ENCODE assay signal across 10 mouse cellular contexts in the genomic region with DNA sequence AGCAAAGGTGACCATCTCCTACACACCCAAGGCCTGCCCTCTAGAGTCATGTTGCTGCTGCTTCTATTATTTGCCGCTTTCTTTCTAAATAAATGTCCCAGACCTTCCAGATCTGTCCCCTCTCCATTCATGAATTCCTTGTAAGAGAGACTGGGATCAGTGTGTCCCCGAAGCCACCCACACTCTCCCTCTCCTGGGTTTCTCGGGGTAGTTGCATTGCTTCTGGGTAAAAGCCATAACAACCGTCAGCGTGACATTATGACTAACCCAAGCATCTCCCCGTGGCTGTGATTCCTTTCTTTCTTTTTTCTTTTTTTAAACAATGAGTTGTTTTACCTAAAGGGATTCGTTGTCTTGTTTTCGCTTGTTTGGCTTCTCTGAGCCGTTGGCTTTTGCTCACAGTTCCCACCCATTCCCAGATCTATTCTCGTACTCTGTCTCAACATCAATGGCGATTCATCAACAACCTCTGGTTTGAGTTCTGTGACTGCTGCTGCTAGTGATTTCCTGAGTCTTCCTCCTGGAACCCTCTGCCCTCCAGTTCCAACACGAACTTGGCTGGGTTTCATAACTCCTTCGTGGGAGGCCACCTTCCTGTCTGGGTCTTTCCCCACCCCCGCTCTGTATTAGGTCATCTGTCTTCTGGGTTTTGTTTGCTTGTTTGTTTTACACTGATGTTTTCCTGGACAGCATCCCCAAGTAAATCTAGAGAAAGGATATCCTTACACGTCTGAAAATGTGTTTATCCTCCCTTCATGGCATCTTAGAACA.
DNase-seq lines count a peak whose midpoint lies in the region; ATAC-seq and TF ChIP-seq lines count a peak whose summit lies in the region.
"Had no signal": no experiment of that assay in that cellular context is flagged by ENCODE, and none has a peak within 500 bp of the region (broad histone marks: within the 10 kb centered on the region; RNA-seq: fewer than 3 reads in every experiment).

No protein-coding gene starts in this region.

- H3K4me2 ChIP-seq in embryonic facial prominence, embryonic 15.5 days (replicated peaks) = no peak overlapping the region
- no peak overlapping the region for H3K4me2 ChIP-seq in intestine, embryonic 15.5 days (replicated peaks)
- no peak overlapping the region for H3K4me2 ChIP-seq in hindbrain, postnatal 0 days (ENCODE audit: low read depth, low read length)
- H3K4me2 ChIP-seq: neural tube, embryonic 13.5 days had no signal

- no peaks in the 10 kb centered on the region for H3K9me3 ChIP-seq in embryonic facial prominence, embryonic 15.5 days (replicated peaks)
- H3K9me3 ChIP-seq in intestine, embryonic 15.5 days = no peaks in the 10 kb centered on the region
- H3K9me3 ChIP-seq in hindbrain, postnatal 0 days (ENCODE audit: low read length) = no peaks in the 10 kb centered on the region
- H3K9me3 ChIP-seq: neural tube, embryonic 13.5 days had no signal

- H3K36me3 ChIP-seq in embryonic facial prominence, embryonic 15.5 days = no peaks in the 10 kb centered on the region; the same call in 1 of the 2 replicates
- H3K36me3 ChIP-seq in intestine, embryonic 15.5 days = no peaks in the 10 kb centered on the region
- H3K36me3 ChIP-seq in thymus, adult 2 months (ENCODE audit: control insufficient read depth, insufficient read depth, low read length) = no peaks in the 10 kb centered on the region
- no peaks in the 10 kb centered on the region; the same call in 1 of the 2 replicates for H3K36me3 ChIP-seq in hindbrain, postnatal 0 days (ENCODE audit: insufficient read depth, low read length)

- peak; percentile 31 to 44 for DNase-seq in left cerebral cortex, adult 18-20 months (ENCODE audit: low spot score in 2 of 2)
- DNase-seq in left cerebral cortex, adult 11 months (ENCODE audit: low spot score) = no peak
- DNase-seq in kidney, adult 8-10 months = peak; percentile 56 to 75
- peak; percentile 81 for DNase-seq in lung, postnatal 36 days
- DNase-seq in thymus, adult 2 months = no peak
- no peak for DNase-seq in hindbrain, postnatal 0 days (ENCODE audit: low spot score)

- ATAC-seq in embryonic facial prominence, embryonic 15.5 days (ENCODE audit: insufficient number of reproducible peaks, low FRiP score, low TSS enrichment, low read depth) = no peak
- ATAC-seq in intestine, embryonic 15.5 days = no peak
- no peak for ATAC-seq in hindbrain, postnatal 0 days

- no peak for TF ChIP-seq CTCF in thymus, adult 2 months (IDR thresholded peaks at IDR 0.05; ENCODE audit: borderline replicate concordance, control insufficient read depth, extremely low read depth, insufficient read depth, low read length, poor library complexity)
- no peak for TF ChIP-seq CTCF in hindbrain, postnatal 0 days (IDR thresholded peaks at IDR 0.05; ENCODE audit: low read depth)

- no peaks in the 10 kb centered on the region for H3K27me3 ChIP-seq in embryonic facial prominence, embryonic 15.5 days
- H3K27me3 ChIP-seq in intestine, embryonic 15.5 days (replicated peaks) = no peaks in the 10 kb centered on the region
- no peaks in the 10 kb centered on the region for H3K27me3 ChIP-seq in thymus, adult 2 months (ENCODE audit: control insufficient read depth, insufficient read depth, low read length)
- no peaks in the 10 kb centered on the region for H3K27me3 ChIP-seq in hindbrain, postnatal 0 days (ENCODE audit: insufficient read depth, low read length)
- H3K27me3 ChIP-seq: neural tube, embryonic 13.5 days had no signal

- TF ChIP-seq POLR2A in thymus, adult 2 months (IDR thresholded peaks at IDR 0.05; ENCODE audit: control insufficient read depth, extremely low read depth, insufficient read depth, low read length, poor library complexity) = no peak

- no peak overlapping the region for H3K4me3 ChIP-seq in embryonic facial prominence, embryonic 15.5 days (replicated peaks)
- no peak overlapping the region for H3K4me3 ChIP-seq in intestine, embryonic 15.5 days (replicated peaks)
- H3K4me3 ChIP-seq in thymus, adult 2 months (ENCODE audit: control insufficient read depth, insufficient read depth, low read length) = no peak overlapping the region
- no peak overlapping the region for H3K4me3 ChIP-seq in hindbrain, postnatal 0 days (ENCODE audit: low read length)
- H3K4me3 ChIP-seq: erythroblast, embryonic 14.5 days; neural tube, embryonic 13.5 days had no signal

- no peak overlapping the region for H3K9ac ChIP-seq in embryonic facial prominence, embryonic 15.5 days
- no peak overlapping the region for H3K9ac ChIP-seq in intestine, embryonic 15.5 days
- no peak overlapping the region for H3K9ac ChIP-seq in hindbrain, postnatal 0 days (replicated peaks; ENCODE audit: low read length)
- H3K9ac ChIP-seq: neural tube, embryonic 13.5 days had no signal

- WGBS in embryonic facial prominence, embryonic 15.5 days = 42% methylated on average over 15 of the region's 15 CpGs
- WGBS in intestine, embryonic 15.5 days = 72% methylated on average over 15 of the region's 15 CpGs
- 80% methylated on average over 15 of the region's 15 CpGs for WGBS in thymus, adult 2 months
- WGBS in hindbrain, postnatal 0 days = 55% methylated on average over 15 of the region's 15 CpGs

- peaks cover 15% of the 10 kb centered on the region for H3K4me1 ChIP-seq in embryonic facial prominence, embryonic 15.5 days
- H3K4me1 ChIP-seq in intestine, embryonic 15.5 days (replicated peaks) = no peaks in the 10 kb centered on the region
- H3K4me1 ChIP-seq in thymus, adult 2 months (replicated peaks; ENCODE audit: control insufficient read depth, insufficient read depth, low read length) = no peaks in the 10 kb centered on the region
- no peaks in the 10 kb centered on the region for H3K4me1 ChIP-seq in hindbrain, postnatal 0 days (ENCODE audit: insufficient read depth, low read length)

- peak overlapping the region; percentile 51 for H3K27ac ChIP-seq in embryonic facial prominence, embryonic 15.5 days (replicated peaks)
- no peak overlapping the region for H3K27ac ChIP-seq in intestine, embryonic 15.5 days
- H3K27ac ChIP-seq in thymus, adult 2 months (ENCODE audit: control insufficient read depth, insufficient read depth, low read length) = no peak overlapping the region
- no peak overlapping the region for H3K27ac ChIP-seq in hindbrain, postnatal 0 days
- H3K27ac ChIP-seq: neural tube, embryonic 13.5 days had no signal

Comparison
In these comparisons a context has a peak if more than half of its experiments do, and no peak if none do; other contexts are left out.
1. DNase-seq: peak in left cerebral cortex, adult 18-20 months (2 of 2), kidney, adult 8-10 months (2 of 2) and lung, postnatal 36 days (single experiment); none in left cerebral cortex, adult 11 months (single experiment), thymus, adult 2 months (single experiment) and hindbrain, postnatal 0 days (single experiment).